Mouse (Mus musculus) liver, adult 2 months (tissue): ENCODE measurements around the gene L3mbtl2. TPM values are rescaled to one million over a fixed set of nuclear protein-coding genes. Genes with fewer than 3 reads are reported as not detected.

Experiments used
- DNase-seq: peaks from one replicate; pipeline ENCODE4 v3.0.0-alpha.2; 2011; ENCODE audit warnings: low read depth, low spot score; ENCODE audit errors: extremely low read depth
- H3K27ac ChIP-seq: fragments of 200-500 bp; replicated peaks from 2 replicates; pipeline ENCODE4 v1.5.1; 2012; ENCODE audit warnings: low read depth, mild to moderate bottlenecking, control low read depth, inconsistent platforms, low read length; ENCODE audit not compliant: insufficient read depth
- H3K27me3 ChIP-seq: fragments of 200-500 bp; 2 replicates; pipeline ENCODE4 v1.6.1; 2012; ENCODE audit warnings: mild to moderate bottlenecking, moderate library complexity, low read length, inconsistent platforms; ENCODE audit not compliant: control insufficient read depth, insufficient read depth
- H3K36me3 ChIP-seq: fragments of 200-500 bp; 2 replicates; pipeline ENCODE4 v1.6.1; 2012; ENCODE audit warnings: low read length, inconsistent platforms; ENCODE audit not compliant: control insufficient read depth, insufficient read depth
- H3K4me1 ChIP-seq: fragments of 200-500 bp; 2 replicates; pipeline ENCODE4 v1.6.1; 2011; ENCODE audit warnings: low read length; ENCODE audit not compliant: control insufficient read depth, insufficient read depth
- H3K4me3 ChIP-seq: fragments of 200-500 bp; 2 replicates; pipeline ENCODE4 v1.5.1; 2011; ENCODE audit warnings: low read depth, mild to moderate bottlenecking, control low read depth, low read length, moderate library complexity; ENCODE audit not compliant: insufficient read depth
- H3K79me2 ChIP-seq: fragments of 200-500 bp; 2 replicates; pipeline ENCODE4 v1.6.1; 2012; ENCODE audit warnings: inconsistent platforms, mild to moderate bottlenecking, low read length, moderate library complexity; ENCODE audit not compliant: control insufficient read depth, insufficient read depth
- H3K9ac ChIP-seq: fragments of 200-500 bp; 2 replicates; pipeline ENCODE4 v1.6.1; 2012; ENCODE audit warnings: low read depth, mild to moderate bottlenecking, control low read depth, inconsistent platforms, low read length
- CTCF ChIP-seq: fragments of 200-500 bp; IDR thresholded peaks from 2 replicates; pipeline ENCODE4 v1.5.1; 2011; ENCODE audit warnings: low read depth, low read length, control low read depth
- POLR2A ChIP-seq: fragments of 200-500 bp; IDR thresholded peaks from 2 replicates; pipeline ENCODE4 v1.6.1; 2011; ENCODE audit warnings: low read length, control low read depth; ENCODE audit not compliant: insufficient read depth; ENCODE audit errors: extremely low read depth
- WGBS: fragments of 180-500 bp; shearing (Covaris S2); methylation state at CpG from one replicate; pipeline ENCODE4 v1.1.7; 2018; 5-methylcytosine and 5-hydroxymethylcytosine counted together
- polyA plus RNA-seq: library from polyadenylated mRNA; depleted of rRNA; stranded (reverse); fragments of >200 nt; gene quantifications from 2 replicates; pipeline ENCODE4 v1.2.3, GENCODE M21; 2012
- total RNA-seq: library from RNA; depleted of rRNA; stranded (reverse); fragments of >200 nt; gene quantifications from 2 replicates; pipeline ENCODE4 v1.2.3, GENCODE M21; 2014

Gene L3mbtl2
- total and polyA plus RNA-seq, 2 experiments = 4.7 to 9.7 TPM

DNA sequence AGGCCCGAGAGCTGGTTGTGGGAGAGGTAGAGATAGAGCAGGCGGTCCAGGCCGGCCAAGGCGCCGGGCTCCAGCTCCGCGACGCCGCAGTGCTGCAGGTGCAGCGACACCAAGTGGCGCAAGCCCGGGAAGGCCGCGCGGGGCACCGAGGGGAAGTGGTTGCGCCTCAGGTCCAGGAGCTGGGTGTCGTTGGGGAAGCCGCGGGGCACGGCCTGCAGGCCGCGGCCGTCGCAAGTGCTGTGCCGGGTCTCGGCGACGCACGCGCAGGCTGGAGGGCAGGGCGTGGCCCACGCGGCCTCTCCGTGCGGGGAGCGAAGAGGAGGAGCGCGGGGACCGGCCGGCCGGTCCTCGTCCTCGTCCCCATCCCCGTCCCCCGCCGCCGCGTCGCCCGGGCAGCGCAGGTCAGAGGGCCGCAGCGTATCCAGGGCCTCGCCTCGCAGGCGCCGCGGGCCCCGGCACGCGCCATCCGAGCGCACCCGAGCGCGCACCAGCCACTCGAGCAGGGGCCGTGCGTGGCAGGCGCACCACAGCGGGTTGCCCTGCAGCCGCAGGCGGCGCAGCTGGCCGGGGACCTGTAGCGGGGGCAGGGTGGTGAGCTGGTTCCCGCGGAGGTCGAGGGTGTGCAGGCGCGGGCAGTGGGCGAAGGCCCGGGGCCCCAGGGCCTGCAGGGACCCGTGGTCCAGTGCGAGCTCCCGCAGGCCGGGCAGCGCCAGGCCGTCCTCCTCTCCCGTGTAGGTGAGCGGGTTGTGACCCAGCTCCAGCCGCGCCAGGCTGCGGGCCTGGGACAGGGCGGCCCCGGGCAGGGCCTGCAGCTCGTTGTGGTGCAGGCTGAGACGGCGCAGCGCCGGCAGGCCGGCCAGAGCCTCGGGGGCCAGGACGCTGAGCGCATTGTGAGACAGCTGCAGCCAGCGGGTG lies 30.5 kb downstream of the L3mbtl2 start:
- H3K4me3 ChIP-seq = peak overlapping the region; percentile 68
- TF ChIP-seq POLR2A (no peak), CTCF (peak; percentile 77)
- H3K36me3 ChIP-seq = no peaks in the 10 kb centered on the region
- no peaks in the 10 kb centered on the region for H3K27me3 ChIP-seq
- H3K4me1 ChIP-seq = peaks cover 5% of the 10 kb centered on the region; the same call in 1 of the 2 replicates
- H3K79me2 ChIP-seq = no peaks in the 10 kb centered on the region
- WGBS = 1% methylated on average over 105 of the region's 107 CpGs
- H3K27ac ChIP-seq = no peak overlapping the region
- DNase-seq = peak; percentile 66
- peak overlapping the region; percentile 79 for H3K9ac ChIP-seq

DNA sequence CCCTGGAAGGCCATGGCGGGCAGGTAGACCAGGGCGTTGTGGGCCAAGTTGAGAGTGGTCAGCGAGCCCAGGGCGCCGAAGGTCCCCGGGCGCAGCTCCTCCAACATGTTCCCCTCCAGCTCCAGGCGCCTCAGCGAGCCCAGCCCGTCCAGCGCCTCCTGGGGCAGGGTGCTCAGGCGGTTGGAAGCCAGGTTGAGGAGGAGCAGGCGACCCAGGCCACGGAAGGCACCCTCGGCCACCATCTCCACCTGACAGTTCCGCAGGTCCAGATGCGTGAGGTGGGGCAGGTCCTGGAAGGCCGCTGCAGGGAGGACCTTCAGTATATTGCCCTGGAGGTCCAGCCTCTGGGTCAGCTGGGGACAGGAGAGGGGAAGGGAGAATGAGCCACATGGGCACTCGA lies 31.2 kb downstream of the L3mbtl2 start:
- no peaks in the 10 kb centered on the region for H3K27me3 ChIP-seq
- peak overlapping the region; percentile 68 for H3K4me3 ChIP-seq
- peak overlapping the region; percentile 79 for H3K9ac ChIP-seq
- 55% methylated on average over 19 of the region's 19 CpGs for WGBS
- no peaks in the 10 kb centered on the region for H3K79me2 ChIP-seq
- peaks cover 5% of the 10 kb centered on the region; the same call in 1 of the 2 replicates for H3K4me1 ChIP-seq
- H3K36me3 ChIP-seq = no peaks in the 10 kb centered on the region
- H3K27ac ChIP-seq = no peak overlapping the region
- no peak for TF ChIP-seq POLR2A
- DNase-seq = no peak

DNA sequence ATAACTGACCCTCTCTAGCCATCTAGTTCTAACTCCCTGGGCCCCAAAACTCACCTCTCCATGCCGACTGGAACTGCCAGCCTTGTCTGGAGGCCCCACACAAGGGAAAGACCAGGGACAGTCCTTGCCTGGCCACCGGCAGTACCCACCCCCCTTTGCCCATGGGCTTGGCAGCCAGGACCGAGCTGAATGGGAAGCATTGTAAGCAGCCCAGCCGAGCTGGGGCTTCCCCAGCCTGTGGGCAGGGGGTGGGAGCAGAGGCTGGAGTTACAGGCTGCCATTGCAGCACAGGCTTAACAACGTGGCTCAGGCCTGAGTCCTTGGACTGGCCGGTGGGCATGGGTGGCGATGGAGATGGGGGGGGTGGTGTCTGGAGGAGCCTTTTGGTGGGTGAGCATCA lies 33.5 kb downstream of the L3mbtl2 start, which contains the start of gene Chadl:
Gene Chadl, minus strand, starts transcription at position 113 of the 400 bp plus-strand sequence.
- Histone ChIP-seq H3K9ac (no peak within 1 kb of the TSS), H3K4me3 (no peak within 1 kb of the TSS), H3K4me1 (peaks cover 16% of the 10 kb centered on the region), H3K27me3 (no peaks in the 10 kb centered on the region), H3K79me2 (no peaks in the 10 kb centered on the region), H3K27ac (no peak within 1 kb of the TSS), H3K36me3 (no peaks in the 10 kb centered on the region)
- TF ChIP-seq CTCF (no peak), POLR2A (no peak)
- DNase-seq = no peak
- WGBS = 86% methylated on average over 7 of the region's 7 CpGs

DNA sequence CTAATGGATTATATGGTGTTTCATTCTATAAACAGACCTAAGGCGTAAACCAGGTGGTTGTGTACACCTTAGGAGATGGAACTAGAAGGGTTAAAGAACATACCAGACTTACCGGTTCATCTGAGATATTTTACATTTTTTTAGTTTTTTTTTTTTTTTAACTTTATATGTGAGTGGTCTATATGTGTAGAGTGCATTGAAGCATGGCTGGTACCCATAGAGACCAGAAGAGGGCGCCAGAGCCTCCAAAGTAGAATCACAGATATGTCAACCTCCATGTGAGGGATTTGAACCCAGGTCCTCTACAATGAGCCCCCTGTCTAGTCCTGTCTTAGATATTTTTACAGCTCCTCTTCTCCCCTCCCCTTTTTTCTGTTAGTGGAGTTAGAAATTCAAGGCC lies 34.2 kb downstream of the L3mbtl2 start:
- no peak for TF ChIP-seq POLR2A
- TF ChIP-seq CTCF = peak; percentile 56
- Histone ChIP-seq H3K9ac (no peak overlapping the region), H3K27me3 (no peaks in the 10 kb centered on the region), H3K79me2 (no peaks in the 10 kb centered on the region), H3K4me3 (no peak overlapping the region), H3K4me1 (peaks cover 22% of the 10 kb centered on the region), H3K36me3 (no peaks in the 10 kb centered on the region), H3K27ac (no peak overlapping the region)
- peak; percentile 33 for DNase-seq
- WGBS = 59% methylated on average over 3 of the region's 3 CpGs

DNA sequence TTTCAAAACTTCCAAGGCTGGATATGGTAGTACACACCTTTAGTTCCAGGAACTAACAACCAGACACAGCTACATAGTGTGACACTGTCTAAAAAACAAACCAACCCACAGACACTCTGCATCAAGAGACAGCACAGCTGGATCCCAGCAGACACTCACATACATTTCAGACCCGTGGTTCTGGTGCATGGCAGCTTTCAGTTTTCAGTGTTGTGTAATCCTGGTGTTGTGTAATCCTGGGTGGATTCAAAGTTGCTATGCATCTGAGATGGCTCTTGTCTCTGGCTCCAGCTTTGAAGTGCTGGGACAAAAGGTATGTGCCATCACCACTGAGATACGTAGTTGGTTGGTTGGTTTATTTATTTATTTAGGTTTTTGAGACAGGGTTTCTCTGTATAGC lies 34.8 kb downstream of the L3mbtl2 start:
- Histone ChIP-seq H3K9ac (no peak overlapping the region), H3K36me3 (no peaks in the 10 kb centered on the region), H3K4me3 (no peak overlapping the region), H3K27ac (no peak overlapping the region), H3K27me3 (no peaks in the 10 kb centered on the region), H3K4me1 (peaks cover 20% of the 10 kb centered on the region), H3K79me2 (no peaks in the 10 kb centered on the region)
- TF ChIP-seq POLR2A = no peak
- TF ChIP-seq CTCF = no peak
- peak; percentile 45 for DNase-seq
- 34% methylated on average over 2 of the region's 2 CpGs for WGBS

DNA sequence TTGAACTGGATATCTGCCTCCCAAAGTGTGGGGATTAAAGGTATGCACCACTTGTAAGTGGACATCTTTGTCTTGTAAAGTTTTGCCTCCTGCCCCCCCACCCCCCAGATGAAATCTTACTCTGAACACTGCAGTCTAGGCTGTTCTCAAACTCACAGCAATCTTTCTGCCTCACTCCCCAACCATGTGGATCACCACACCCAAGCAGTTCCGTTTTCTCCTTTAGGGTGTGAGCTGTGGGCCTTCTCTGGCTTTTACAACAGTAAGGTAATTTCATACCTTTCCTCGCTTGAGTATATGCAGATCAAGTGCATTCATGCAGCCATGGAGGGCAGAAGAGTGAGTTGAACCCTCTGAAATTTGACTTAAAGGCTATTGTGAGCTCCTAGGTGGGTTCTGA lies 36.5 kb downstream of the L3mbtl2 start:
- Histone ChIP-seq H3K9ac (no peak overlapping the region), H3K4me1 (peaks cover 22% of the 10 kb centered on the region), H3K4me3 (no peak overlapping the region), H3K79me2 (no peaks in the 10 kb centered on the region), H3K27me3 (no peaks in the 10 kb centered on the region), H3K27ac (peak overlapping the region; percentile 44), H3K36me3 (peaks cover 6% of the 10 kb centered on the region; the same call in 1 of the 2 replicates)
- no peak for TF ChIP-seq CTCF
- no peak for TF ChIP-seq POLR2A
- no peak for DNase-seq
- WGBS = 69% methylated on average over 2 of the region's 2 CpGs
